Mouse (Mus musculus) urinary bladder, postnatal 4 days (tissue): ENCODE data around the gene Gsg1l.

ENCODE experiments used
- DNase-seq, 2 experiments: peaks; one replicate each; pipeline ENCODE4 v3.0.0; 2021 to 2022; ENCODE audit warnings: low spot score in 2 of 2

Gsg1l gene

GRCm38 (mm10) chr7:126080949-126081654, 1.1 kb downstream of the Gsg1l start:
- no peak for DNase-seq

GRCm38 (mm10) chr7:126076935-126077334, 5.3 kb downstream of the Gsg1l start:
- no peak for DNase-seq

DNA sequence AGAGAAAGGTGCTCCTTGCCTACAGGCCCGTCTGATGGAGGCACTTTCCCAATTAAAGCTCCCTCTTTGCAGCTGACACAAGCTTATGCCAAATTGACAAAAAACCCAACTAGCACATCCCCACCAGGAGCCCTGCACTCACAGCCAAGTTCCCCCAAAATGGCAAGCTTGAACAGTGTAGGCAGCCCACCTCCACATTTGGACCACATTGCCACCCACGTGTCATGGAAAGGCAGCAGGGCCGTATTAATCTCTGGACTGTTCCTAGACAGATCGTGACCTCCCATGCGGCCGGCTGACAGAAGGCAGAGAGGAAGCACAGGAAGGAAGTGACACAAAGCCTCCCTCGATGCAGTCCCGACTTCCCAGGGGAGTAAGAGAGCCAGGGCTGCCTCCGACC, 7.2 kb downstream of the Gsg1l start:
- no peak for DNase-seq

DNA sequence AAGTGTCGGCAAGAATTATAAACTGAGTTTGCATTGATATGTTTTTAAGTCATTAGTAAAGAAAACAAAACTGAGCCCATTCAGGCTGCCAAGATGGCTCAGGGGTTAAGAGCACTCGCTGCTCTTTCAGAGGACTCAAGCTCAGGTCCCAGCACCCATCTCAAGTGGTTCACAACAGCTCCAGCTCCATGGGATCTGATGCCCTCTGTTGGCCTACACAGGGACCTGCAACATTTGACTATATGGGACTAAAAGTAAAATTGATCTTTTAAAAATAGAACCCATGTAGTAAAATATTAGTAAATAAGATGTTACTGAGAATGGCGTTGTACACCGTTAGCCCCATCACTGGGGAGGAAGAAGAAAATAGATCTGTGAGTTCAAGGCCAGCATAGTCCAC, 11.9 kb downstream of the Gsg1l start:
- DNase-seq: no peak

DNA sequence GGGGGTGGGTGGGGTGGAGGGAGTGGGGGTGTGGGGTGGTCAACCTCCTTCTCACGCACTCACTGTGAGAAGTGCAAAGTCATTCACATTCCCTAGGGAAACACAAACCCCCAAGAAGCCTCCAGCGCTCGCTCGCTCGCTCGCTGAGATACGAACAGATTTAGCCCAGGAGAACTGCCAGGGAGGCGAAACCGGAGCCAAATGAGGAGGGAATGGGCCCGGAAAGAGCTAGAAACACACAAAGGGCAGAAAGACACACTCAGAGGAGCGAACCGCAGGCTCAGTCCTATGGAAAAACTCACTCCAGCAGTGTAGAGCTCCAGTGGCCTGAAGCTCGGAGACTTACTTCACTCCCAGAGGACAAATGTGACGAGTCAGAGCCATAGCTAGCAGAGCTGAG, 15.4 kb downstream of the Gsg1l start:
- DNase-seq: peak in 1 of 2 experiments; percentile 43

- DNase-seq: no peak
Observed at GRCm38 (mm10) chr7:126065243-126065876, 16.9 kb downstream of the Gsg1l start.

DNA sequence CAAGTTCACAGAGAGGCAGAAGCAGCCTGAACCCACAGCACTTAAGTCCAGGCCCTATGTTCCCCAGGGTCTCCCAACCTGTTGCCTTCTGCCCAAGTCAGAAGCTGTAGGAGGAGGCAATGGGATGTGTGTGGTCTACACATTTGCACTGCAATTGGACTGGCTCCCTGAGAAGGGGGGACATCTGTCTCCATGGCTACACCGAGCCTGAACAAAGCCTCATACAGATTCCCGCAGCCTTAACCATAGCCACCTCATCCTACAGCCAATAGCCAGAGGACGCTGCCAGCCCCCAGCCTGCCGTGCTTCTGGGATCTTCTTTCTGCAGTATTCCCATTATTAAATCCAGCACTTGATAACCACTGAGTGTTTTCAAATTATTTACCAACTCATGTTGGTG, 20.0 kb downstream of the Gsg1l start:
- DNase-seq: no peak

- DNase-seq: no peak
Observed at GRCm38 (mm10) chr7:126058918-126059317, 23.3 kb downstream of the Gsg1l start.

DNA sequence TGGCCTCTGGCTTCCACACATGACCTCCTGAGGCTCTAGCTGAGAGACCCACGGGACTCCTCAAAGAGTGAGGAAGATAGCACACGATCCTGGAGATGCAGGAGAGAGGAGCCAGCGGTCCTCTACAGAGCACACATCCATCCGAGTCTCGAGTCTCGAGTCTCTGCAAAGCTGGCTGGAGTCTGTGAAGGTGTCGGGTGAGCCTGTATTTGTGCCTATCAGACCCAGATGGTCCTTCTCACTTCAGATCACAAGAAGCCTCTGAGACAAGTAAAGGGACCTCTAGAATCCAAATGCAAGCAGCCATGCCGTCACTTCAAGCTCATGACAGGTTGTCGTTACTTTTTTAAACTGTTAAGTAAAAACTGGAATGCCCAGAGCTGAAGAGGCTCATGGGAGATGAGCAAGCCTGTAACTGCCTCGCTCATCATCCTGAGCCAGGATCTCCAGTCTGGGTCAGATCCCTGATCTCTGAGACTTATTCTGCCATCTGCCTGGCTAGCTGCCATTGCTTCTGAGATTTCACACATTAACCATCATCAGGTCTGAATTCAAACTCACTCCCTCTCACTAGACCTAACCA, 24.8 kb downstream of the Gsg1l start:
- no peak for DNase-seq

DNA sequence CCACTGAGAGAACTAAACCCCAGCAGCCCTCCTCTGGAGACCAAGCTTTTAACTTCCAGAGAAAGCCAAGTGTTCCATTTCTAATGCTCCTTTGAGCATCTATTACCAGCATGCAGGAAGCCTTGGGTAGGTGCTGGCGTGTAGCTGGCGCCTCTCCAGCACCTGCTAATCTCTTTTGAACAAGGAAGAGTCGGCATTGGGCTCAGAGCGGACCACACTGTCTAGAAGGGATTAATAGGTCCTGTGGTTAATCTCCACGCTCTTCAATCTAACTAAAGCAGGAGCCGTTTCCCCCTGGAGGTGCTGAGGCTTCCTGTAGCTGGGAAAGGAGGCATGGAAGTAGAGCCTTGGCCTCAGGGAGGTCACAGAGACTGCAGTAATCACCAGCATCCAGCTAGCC, 27.6 kb downstream of the Gsg1l start:
- DNase-seq: no peak

GRCm38 (mm10) chr7:126053618-126054017, 28.6 kb downstream of the Gsg1l start:
- no peak for DNase-seq

DNA sequence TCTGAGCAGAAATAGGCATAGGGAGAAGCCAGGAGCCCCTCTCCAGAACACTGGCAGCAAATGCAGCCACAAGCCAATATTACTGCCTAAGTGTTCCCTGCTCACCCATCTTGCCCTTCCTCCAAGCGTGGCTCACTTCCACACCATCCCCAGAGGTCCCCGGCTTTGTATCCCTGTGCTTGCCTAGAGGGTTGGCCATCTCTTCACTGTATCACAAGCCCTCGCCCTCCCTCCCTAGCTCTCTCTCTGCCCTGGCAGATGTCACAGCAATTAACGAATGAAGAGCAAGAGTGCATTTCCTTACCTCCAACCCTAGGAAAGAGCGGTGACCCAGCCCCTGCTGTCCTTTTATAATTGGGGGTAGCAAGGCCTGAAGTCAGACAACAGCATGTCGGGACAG, 30.3 kb downstream of the Gsg1l start:
- no peak for DNase-seq

- no peak for DNase-seq
Observed at GRCm38 (mm10) chr7:126045077-126045476, 37.1 kb downstream of the Gsg1l start.

- no peak for DNase-seq
Observed at GRCm38 (mm10) chr7:126042306-126042705, 39.9 kb downstream of the Gsg1l start.

DNA sequence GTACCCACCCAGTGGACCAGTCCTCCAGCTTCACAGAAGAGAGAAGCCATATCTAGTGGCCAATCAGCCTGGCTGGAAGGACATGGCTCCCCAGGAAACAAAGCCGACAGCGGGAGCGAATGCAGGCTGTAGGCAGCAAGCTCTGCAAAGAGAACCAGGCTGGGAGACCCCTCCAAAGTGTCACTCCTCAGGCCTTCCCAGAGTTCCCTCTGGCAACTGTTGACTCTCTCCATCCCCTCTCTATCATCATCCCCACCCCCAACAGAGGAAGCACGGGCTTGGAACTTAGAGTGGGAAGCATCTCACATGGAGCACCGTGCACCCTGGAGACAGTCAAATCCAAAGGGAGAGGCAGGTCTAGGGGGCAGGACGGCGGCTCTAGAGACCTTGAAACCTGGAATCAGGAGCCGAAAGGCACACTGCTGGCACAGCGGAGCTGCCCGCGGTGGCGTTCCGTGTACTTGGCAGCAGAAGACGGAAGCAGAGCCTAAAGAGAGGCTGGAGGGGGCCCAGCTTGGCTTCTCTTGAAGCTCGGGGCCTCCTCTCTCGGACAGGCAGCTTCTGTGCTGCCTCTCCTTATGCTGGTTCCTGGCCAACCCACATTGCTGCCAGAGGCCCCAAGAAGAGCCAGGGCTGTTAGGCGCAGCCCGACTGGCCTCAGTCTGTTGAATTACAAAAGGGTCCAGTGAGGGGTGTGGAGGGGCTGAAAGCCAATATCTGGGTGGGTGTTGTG, 41.3 kb downstream of the Gsg1l start:
- peak; percentile 60 to 65 for DNase-seq

- no peak for DNase-seq
Observed at GRCm38 (mm10) chr7:126039847-126040246, 42.4 kb downstream of the Gsg1l start.

- DNase-seq: no peak
Observed at GRCm38 (mm10) chr7:126039247-126039835, 42.9 kb downstream of the Gsg1l start.

- peak; percentile 44 to 69 for DNase-seq
Observed at GRCm38 (mm10) chr7:126038366-126039246, 43.6 kb downstream of the Gsg1l start.

DNA sequence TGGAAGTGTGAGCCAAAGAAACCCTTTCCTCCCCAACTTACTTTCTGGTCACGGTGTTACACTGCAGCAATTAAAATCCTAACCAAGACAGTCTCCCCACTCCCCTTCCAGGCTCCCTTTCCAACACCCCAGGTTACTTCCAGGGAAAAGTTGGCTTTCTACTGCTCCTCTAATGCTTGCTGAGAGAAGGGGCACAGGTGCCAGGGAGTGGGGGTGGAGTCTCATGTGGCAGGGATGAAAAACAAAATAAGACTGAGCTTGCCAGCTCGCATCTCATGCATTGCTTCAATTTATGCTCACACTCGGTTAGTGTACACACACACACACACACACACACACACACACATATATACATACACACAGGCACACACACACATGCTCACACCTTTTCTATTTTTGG, 46.9 kb downstream of the Gsg1l start:
- DNase-seq: no peak

- DNase-seq: no peak
Observed at GRCm38 (mm10) chr7:126032776-126033209, 49.4 kb downstream of the Gsg1l start.

DNA sequence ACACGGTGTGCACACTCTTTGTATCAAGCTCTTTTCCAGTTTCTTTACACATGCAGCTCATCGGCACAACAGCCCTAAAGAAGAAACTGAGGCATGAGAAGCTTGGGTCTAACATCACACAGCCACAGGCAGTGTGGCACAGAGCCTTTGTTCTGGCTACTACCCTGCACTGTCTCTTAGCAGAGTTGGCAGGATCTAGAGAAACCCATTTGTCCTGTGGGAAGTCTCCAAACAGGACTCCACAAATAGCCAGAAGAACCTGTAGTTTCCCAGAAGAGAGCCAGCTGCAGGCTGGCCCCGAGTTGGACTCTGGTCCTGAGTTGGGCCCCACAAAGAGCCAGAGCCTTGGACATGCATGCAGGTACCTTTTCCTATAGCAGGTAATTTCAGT, 49.9 kb downstream of the Gsg1l start:
- DNase-seq: no peak
